Mouse (Mus musculus): ENCODE results near the gene Ralgps1.

DNA sequence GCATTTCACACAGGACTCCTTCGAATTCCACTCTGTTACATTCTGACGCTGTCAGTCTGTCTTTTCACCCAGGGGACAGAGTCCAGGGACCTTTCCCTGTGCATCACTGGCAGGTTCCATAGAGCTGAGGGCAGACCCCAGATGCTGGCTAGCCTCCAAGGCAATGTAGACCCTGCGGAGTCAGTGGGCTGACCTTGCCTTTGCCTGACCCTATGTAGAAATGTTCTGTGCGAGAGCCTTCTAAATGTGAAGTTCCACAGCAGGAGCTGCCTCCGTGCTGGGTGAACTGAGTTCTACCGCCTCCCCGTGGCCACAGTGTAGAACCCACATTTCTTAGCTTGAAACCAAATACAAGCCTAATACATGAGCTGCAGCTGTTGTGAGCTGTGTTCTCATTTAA is 30.9 kb upstream of the Ralgps1 start:
- peak; percentile 91 for TF ChIP-seq CTCF (IDR thresholded peaks at IDR 0.05; ENCODE audit: low read depth)
- no peak for TF ChIP-seq EP300 (optimal IDR thresholded peaks at IDR 0.05)
